In genomic region chr3:139246508-139246907, GRCm38 (mm10) we compare ENCODE assay signal across 9 mouse cellular contexts. TPM values are rescaled to one million over a fixed set of nuclear protein-coding genes. Genes with fewer than 3 reads are reported as not detected.
DNase-seq lines count a peak whose midpoint lies in the region; ATAC-seq and TF ChIP-seq lines count a peak whose summit lies in the region.
"Had no signal": no experiment of that assay in that cellular context is flagged by ENCODE, and none has a peak within 500 bp of the region (broad histone marks: within the 10 kb centered on the region; RNA-seq: fewer than 3 reads in every experiment).

No protein-coding gene starts in this region.

- H3K4me1 ChIP-seq in G1E (ENCODE audit: insufficient read depth, low read depth, low read length), result no peaks in the 10 kb centered on the region
- no peaks in the 10 kb centered on the region for H3K4me1 ChIP-seq in cortical plate, adult 2 months (ENCODE audit: control insufficient read depth, insufficient read depth, low read length)
- H3K4me1 ChIP-seq: limb, embryonic 13.5 days had no signal

- no peak for TF ChIP-seq POLR2A in cortical plate, adult 2 months (IDR thresholded peaks at IDR 0.05; ENCODE audit: extremely low read depth, insufficient read depth, low read length)

- H3K4me3 ChIP-seq in layer of hippocampus, adult 2 months, result no peak overlapping the region
- H3K4me3 ChIP-seq in G1E (ENCODE audit: low read depth, low read length), result no peak overlapping the region
- no peak overlapping the region for H3K4me3 ChIP-seq in cortical plate, adult 2 months (ENCODE audit: insufficient read depth, low read length)
- H3K4me3 ChIP-seq: limb, embryonic 13.5 days had no signal

- ATAC-seq in G1E (ENCODE audit: extremely low read depth, insufficient number of reproducible peaks, low FRiP score, poor library complexity, severe bottlenecking), result peak; percentile 54; the same call in 1 of the 2 replicates

- no peaks in the 10 kb centered on the region for H3K36me3 ChIP-seq in G1E (replicated peaks)
- H3K36me3 ChIP-seq: limb, embryonic 13.5 days had no signal

- TF ChIP-seq CTCF in layer of hippocampus, adult 2 months (conservative IDR thresholded peaks at IDR 0.05), result peak; percentile 38
- no peak for TF ChIP-seq CTCF in G1E (IDR thresholded peaks at IDR 0.05; ENCODE audit: low read depth, low read length)
- 0 out of 2 replicates have a peak, but pooled peaks have one; percentile 2 for TF ChIP-seq CTCF in cortical plate, adult 2 months (IDR thresholded peaks at IDR 0.05; ENCODE audit: extremely low read depth, insufficient read depth, low read length)

- DNase-seq in layer of hippocampus, adult 2 months (ENCODE audit: low spot score in 2 of 2), result no peak
- no peak for DNase-seq in layer of hippocampus, postnatal 10 days (ENCODE audit: low spot score in 2 of 2)
- DNase-seq in G1E (ENCODE audit: low spot score), result no peak
- DNase-seq in retina, embryonic 14.5 days (ENCODE audit: low spot score), result peak; percentile 35
- no peak for DNase-seq in left cerebral cortex, adult 11 months (ENCODE audit: low spot score)
- DNase-seq in layer of hippocampus, postnatal 14 days (ENCODE audit: low spot score in 2 of 2), result no peak
- DNase-seq in left cerebral cortex, postnatal 14 days (ENCODE audit: low spot score in 2 of 2), result no peak

- H3K9me3 ChIP-seq in G1E (replicated peaks), result no peaks in the 10 kb centered on the region
- H3K9me3 ChIP-seq: limb, embryonic 13.5 days had no signal

- no peaks in the 10 kb centered on the region for H3K27me3 ChIP-seq in G1E (ENCODE audit: insufficient read depth, low read length)
- H3K27me3 ChIP-seq: limb, embryonic 13.5 days had no signal

- no peak overlapping the region for H3K27ac ChIP-seq in layer of hippocampus, adult 2 months
- H3K27ac ChIP-seq in cortical plate, adult 2 months (ENCODE audit: insufficient read depth, low read length), result no peak overlapping the region
- H3K27ac ChIP-seq: limb, embryonic 13.5 days had no signal

- intact Hi-C loops in left cerebral cortex, postnatal 14 days (cut with DNase I), result no loop called here

RNA-seq across cellular contexts. Expression of gene Stpg2, which starts 41.0 kb away (rescaled TPM):
- total RNA-seq in layer of hippocampus, adult 2 months (2021), result not detected
- total RNA-seq in layer of hippocampus, postnatal 10 days (2021), result under 1 TPM in 1 of 2 experiments, not detected in 1; 0.30 TPM
- total RNA-seq in G1E (2014; fragmentation: Nextera tagmentation) (not detected in 2 replicates), G1E (2017) (not detected in 2 replicates)
- polyA plus RNA-seq in G1E (2012), result not detected in 2 replicates
- polyA plus RNA-seq in cortical plate, adult 2 months (2012; rRNA removed), result 0.04 TPM in 2 replicates
- total RNA-seq in layer of hippocampus, postnatal 14 days (2021), result under 1 TPM; 0.16 to 0.36 TPM
- total RNA-seq in left cerebral cortex, postnatal 14 days (2021), result under 1 TPM in 1 of 2 experiments, not detected in 1; 0.21 TPM
